Mouse (Mus musculus): ENCODE measurements at regions not wholly inside any gene's neighbourhood (a gene's known extent, or its start where the extent isn't known, plus 50 kb on each side); places are given as distances from the start of the nearest gene placed in this dataset.

DNA sequence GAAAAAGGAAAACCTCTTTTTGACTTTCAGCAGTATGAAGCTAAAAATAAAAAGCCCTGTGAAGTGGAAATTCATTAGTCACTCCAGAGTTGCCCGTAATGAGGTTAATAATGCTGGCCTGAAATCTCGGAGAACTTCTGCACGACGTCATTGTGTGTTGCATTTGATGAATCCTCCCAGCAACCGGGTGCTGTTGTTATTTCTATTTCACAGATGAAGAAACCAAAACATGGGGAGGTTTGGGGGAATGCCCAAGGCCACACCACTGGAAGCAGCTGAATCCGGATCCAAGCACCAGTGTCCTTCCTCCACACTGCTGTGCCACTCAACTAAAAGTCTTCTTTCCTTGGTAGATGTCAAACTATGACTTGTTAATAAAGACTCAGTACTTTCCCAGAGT, 149.7 kb downstream of the Dad1 start:
- TF ChIP-seq POLR2A (IDR thresholded peaks at IDR 0.05; ENCODE audit: low read depth, low read length) = no peak
- no peak for TF ChIP-seq CTCF (conservative IDR thresholded peaks at IDR 0.05 in 1 of 2, IDR thresholded peaks at IDR 0.05 in 1 of 2; ENCODE audit: low read depth in 2 of 2, low read length in 2 of 2)
- TF ChIP-seq IRF4 (IDR thresholded peaks at IDR 0.05; ENCODE audit: low read depth, low read length) = no peak
- no peak for TF ChIP-seq USF2 (conservative IDR thresholded peaks at IDR 0.05; ENCODE audit: low read depth, low read length)
- no peak for TF ChIP-seq MXI1 (IDR thresholded peaks at IDR 0.05; ENCODE audit: low read depth, low read length)
- no peak for TF ChIP-seq SMC3 (IDR thresholded peaks at IDR 0.05; ENCODE audit: low read depth, low read length)
- no peak for TF ChIP-seq MYC (IDR thresholded peaks at IDR 0.05; ENCODE audit: low read depth, low read length)
- TF ChIP-seq TBP (conservative IDR thresholded peaks at IDR 0.05; ENCODE audit: low read depth, low read length) = no peak
